Mouse (Mus musculus) gastrocnemius, postnatal 10 days (tissue): Measurements from ENCODE around the gene Pdzrn4. TPM values are rescaled to one million over a fixed set of nuclear protein-coding genes. Genes with fewer than 3 reads are reported as not detected.

Source experiments
- DNase-seq: peaks from one replicate; pipeline ENCODE4 v3.0.0; 2021; ENCODE audit warnings: mixed read lengths
- total RNA-seq, 2 experiments: library from RNA; stranded (reverse); gene quantifications; 2 replicates each; pipeline ENCODE4 v1.2.3; 2021

Pdzrn4 gene
- total RNA-seq, 2 experiments from 2014 or later: 1.2 to 2.0 TPM

DNA sequence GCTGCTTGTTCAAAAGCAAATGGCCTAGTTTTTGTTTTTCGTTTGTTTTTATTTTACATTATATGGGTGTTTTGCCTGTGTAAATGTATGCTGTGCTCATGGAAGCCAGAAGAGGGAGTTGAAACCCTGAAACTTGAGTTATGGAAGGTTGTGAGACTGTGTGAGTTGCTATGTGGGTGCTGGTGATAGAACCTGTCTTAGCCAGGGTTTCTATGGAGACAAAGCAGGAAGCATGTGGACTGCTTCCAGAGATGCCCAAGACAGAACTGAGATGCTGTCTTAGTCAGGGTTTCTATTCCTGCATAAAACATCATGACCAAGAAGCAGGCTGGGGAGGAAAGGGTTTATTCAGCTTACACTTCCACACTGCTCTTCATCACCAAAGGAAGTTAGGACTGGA lies 190.8 kb downstream of the Pdzrn4 start:
- DNase-seq: no peak

DNA sequence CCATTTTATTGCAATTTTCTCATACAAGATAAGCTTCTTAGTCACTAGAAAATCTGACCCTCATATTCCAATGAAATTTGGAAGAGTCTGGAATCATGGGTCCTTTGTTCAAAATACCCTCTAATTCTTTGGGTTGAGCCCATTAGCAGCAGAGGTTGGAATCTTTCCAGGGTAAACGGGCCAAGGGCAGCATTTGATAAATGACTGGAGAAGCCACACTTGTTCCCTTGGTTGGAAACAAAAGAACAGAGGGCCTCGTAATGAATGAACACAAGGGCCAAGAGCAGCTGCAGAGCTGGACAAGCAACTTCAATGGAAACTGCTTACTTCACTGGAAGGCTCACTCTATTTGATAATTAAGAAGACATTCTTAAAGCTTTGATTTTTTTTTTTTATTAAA lies 198.0 kb downstream of the Pdzrn4 start:
- no peak for DNase-seq

DNA sequence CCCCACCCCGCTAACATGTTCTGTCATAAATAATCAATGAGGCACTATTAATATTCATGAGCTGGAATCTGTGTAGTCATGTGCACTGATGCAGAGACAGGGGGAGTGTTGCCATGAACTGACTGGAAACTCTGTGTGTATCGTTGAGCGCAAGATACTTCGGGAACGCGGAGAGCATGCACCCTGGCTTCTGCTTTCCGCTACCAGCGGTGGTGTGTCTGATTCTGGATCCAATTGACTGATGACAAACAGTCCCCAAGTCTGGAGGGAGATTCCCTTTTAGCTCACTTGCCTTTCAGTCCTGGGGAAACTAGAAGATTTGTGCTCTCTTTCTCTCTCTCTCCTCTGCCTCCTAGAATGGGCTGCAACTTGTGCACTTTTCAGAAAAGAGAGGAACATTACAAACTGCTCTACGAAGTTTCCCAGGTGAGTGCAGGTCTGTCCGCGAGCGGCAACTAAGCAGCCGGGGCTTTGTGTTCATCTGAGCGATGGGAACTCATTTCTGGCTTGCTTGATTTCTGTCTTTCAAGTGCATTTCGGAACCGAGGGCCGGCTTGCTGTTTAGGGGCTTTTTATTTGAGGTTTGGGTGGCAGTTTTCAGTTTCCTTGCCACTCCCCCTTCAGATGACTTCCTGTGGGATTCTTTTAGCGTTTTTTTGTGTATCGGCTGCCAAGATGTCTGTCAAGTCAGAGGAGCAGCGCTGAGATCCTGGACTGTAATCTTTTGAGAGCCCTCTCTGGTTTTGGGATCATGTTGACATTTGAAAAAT lies 200.5 kb downstream of the Pdzrn4 start:
- no peak for DNase-seq

DNA sequence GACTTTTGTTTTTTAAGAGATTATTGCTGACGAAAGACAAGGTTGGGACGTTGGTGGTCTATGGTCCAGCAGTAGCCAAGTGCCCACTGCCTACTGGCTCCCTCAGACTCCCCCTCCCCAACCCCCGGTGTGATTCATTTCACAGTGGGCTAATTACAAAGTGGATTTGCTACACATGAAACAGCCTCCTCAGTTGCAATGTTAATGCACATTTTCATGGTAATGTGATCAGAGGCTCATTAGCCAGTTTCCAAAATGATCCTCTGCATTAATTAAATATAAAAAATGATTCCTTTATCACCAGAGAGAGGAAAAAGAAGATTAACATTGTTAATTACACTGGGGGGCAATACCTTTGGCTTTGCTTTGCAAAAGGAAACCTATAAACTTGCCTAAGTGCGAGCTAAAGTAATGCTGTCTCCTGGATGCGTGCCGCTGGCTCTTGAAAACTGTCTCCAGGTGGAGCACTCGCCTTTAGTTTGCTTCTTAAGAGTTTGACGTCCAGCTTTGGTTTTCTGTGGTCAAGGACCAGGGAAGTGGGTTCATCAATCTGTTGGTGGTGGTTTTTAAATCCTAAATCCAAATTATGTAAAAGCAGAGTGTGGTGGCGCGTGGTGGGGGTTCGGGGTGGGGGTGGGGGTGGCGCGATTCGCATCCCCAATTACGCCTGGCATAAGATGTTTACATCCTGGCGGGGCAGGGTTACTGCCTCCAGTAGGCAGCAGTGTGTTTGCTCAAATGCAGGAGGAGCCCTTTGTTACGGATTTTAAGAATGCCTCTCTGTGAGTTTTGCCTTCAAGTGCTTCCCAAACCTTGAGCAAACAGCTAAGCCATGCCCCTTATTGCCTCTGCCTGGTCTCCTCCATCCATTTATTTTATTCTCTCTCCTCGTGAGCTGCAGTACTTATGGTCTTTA lies 202.0 kb downstream of the Pdzrn4 start:
- no peak for DNase-seq

GRCm38 (mm10) chr15:92599381-92599780 lies 202.7 kb downstream of the Pdzrn4 start:
- no peak for DNase-seq

DNA sequence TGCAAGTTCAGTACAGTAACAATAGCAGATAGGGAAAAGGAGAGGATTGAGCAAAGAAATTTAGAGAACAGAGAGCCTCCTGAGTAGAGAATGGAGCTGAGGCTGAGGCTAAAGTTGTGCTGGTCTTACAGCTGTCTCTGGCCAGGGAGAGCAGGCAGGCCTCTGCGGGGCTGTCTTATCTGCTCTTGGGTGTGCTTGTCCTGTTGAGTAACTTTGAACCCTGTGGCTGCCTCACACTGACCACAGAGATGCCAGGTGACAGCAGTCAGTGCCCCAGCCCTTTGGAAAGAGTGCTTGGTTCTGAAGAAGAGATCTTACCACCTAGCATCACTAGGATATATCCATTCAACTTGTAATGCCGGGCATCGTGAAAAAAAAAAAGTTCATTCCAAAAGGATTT lies 214.2 kb downstream of the Pdzrn4 start:
- no peak for DNase-seq

GRCm38 (mm10) chr15:92612386-92612785 lies 215.7 kb downstream of the Pdzrn4 start:
- no peak for DNase-seq

GRCm38 (mm10) chr15:92613228-92613627 lies 216.5 kb downstream of the Pdzrn4 start:
- no peak for DNase-seq

GRCm38 (mm10) chr15:92621731-92622234 lies 225.1 kb downstream of the Pdzrn4 start:
- DNase-seq: no peak

- no peak for DNase-seq
Measured at GRCm38 (mm10) chr15:92622323-92622722, 225.6 kb downstream of the Pdzrn4 start.

- no peak for DNase-seq
Measured at GRCm38 (mm10) chr15:92629172-92629571, 232.5 kb downstream of the Pdzrn4 start.

DNA sequence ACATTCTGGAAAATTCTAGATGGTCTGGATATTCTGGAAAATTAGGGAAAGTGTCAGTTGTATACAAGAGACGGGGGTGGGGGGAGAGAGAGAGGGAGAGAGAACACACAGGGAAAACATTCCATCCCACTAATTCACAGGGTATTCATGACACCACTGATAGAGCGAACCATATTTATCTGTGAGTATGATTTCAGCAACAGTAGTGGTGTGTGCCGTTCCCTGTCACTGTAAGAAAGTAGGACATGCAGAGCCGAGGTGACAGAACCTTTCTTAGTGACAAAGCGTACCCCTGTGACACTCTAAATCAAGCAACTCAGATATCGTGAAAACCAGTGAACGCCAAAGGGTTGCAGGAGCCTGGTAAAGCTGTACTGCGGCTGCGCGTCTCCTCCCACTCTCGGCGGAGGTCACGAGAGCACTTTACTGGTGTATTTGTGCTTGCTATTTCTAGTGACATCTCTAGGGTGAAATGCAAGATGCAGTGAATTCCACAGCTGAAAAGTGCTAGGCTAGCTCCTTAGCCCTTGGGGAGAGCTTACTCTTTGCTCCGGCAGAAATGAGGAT lies 237.4 kb downstream of the Pdzrn4 start:
- no peak for DNase-seq

- DNase-seq: no peak
Measured at GRCm38 (mm10) chr15:92640212-92641082, 243.8 kb downstream of the Pdzrn4 start.

DNA sequence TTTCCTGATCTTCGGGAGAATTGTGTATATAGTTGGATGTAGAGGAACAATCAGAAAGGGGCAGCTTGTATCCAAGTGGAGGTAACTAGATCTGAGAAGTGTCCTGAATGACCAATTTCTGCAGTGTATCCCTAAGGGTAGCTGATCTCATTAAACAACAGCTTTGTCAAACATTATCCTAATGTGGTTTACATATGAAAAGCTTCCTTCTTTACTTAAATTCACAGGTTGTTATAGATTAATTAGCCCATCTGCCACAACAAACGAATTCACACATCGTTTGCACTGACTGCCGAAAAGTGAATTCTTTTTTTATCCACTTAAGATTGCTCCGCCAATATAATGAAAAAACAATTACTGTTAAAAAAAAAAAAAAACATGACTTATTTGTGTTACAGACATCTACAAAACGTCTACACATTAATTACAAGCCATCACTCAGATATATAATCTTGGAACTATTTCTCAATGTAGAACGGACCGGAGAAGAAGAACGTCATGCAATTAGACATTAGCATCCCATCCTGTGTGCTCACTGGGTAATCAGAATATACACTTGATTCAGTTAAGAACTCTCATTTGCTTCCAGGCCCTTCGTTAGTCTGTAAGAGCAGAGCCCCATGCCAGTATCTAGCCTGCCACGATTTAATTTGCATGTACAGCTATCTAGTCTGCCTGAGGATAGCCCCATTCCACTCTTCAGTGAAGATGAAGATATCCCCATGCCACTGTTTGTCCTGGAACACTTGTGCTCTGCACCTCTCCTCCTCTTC lies 274.8 kb downstream of the Pdzrn4 start:
- no peak for DNase-seq

- no peak for DNase-seq
Measured at GRCm38 (mm10) chr15:92676096-92676495, 279.4 kb downstream of the Pdzrn4 start.

GRCm38 (mm10) chr15:92678377-92678776 lies 281.7 kb downstream of the Pdzrn4 start:
- DNase-seq: no peak

GRCm38 (mm10) chr15:92679541-92679940 lies 282.9 kb downstream of the Pdzrn4 start:
- no peak for DNase-seq

- DNase-seq: no peak
Measured at GRCm38 (mm10) chr15:92696276-92696956, 299.7 kb downstream of the Pdzrn4 start.

DNA sequence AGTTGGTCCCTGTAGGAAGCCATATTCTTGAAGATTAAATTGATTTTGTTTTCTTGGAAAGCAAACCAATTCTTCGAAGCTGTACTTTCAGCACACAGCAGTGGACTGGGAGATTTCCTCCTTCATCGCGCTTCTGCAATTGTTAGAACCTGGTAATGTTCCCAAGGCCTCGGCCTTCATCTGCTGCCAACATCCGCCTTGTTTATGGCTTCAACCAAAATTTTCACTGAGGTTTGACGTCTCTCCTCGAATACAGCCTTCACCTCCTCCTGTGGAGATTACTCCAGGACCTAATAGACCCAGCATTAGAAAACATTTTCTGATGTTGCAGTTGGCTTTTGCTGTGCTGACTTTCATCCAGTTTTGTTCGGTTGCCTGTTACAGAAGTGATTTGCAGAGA lies 307.5 kb downstream of the Pdzrn4 start:
- DNase-seq: no peak

DNA sequence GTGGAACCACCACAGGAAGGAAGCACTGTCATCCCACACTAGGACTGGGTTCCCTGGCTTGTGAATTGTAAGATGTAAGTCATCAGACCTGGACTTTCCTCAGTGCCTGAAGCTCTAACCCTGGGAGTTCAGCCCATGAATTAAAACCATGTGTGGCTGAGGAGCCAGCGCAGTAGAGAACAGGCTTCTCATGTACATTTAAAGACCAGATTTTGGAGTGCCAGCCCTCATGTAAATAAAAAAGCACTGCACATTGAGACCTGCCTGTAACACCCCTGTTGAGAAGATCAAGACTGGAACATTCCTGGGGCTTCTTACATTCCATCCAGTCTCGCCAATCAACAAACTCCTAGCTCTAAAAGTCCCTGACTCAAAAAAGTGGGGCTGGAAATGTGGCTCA lies 342.0 kb downstream of the Pdzrn4 start:
- no peak for DNase-seq
